Comparison of ENCODE assay signal across 24 mouse cellular contexts in genomic region chr5:50013965-50014364, GRCm38 (mm10).
"Had no signal": no experiment of that assay in that cellular context is flagged by ENCODE, and none has a peak within 500 bp of the region (broad histone marks: within the 10 kb centered on the region; RNA-seq: fewer than 3 reads in every experiment).

No protein-coding gene starts in this region.

- H3K27me3 ChIP-seq: heart, embryonic 13.5 days; heart, embryonic 15.5 days; hindbrain, embryonic 13.5 days; hindbrain, embryonic 15.5 days; limb, embryonic 12.5 days had no signal

- H3K4me2 ChIP-seq: heart, embryonic 11.5 days; heart, embryonic 13.5 days; heart, embryonic 15.5 days; hindbrain, embryonic 13.5 days; hindbrain, embryonic 15.5 days; limb, embryonic 12.5 days had no signal

- DNase-seq: forebrain, postnatal 0 days; gastrocnemius, postnatal 14 days; gastrocnemius, postnatal 36 days; heart, adult 11 months; heart, adult 2 months; heart, postnatal 14 days; heart, postnatal 36 days; kidney, adult 11 months; kidney, adult 2 months; kidney, adult 9 months; kidney, postnatal 10 days; kidney, postnatal 25 days; kidney, postnatal 4 days had no signal

- H3K9ac ChIP-seq: forebrain, postnatal 0 days; heart, embryonic 13.5 days; heart, embryonic 15.5 days; hindbrain, embryonic 13.5 days; hindbrain, embryonic 15.5 days; limb, embryonic 12.5 days had no signal

- H3K27ac ChIP-seq: heart, adult 2 months; heart, embryonic 13.5 days; heart, embryonic 15.5 days; hindbrain, embryonic 13.5 days; hindbrain, embryonic 15.5 days; hindbrain, postnatal 0 days; layer of hippocampus, adult 2 months; left cerebral cortex, adult 2 months; limb, embryonic 10.5 days; limb, embryonic 12.5 days had no signal

- H3K4me1 ChIP-seq: heart, embryonic 13.5 days; heart, embryonic 15.5 days had no signal

- ATAC-seq: forebrain, postnatal 0 days; hindbrain, postnatal 0 days; intestine, embryonic 16.5 days had no signal

- H3K36me3 ChIP-seq: heart, embryonic 15.5 days; hindbrain, embryonic 15.5 days had no signal

- H3K4me3 ChIP-seq: heart, adult 2 months; heart, embryonic 13.5 days; heart, embryonic 15.5 days; hindbrain, embryonic 13.5 days; hindbrain, embryonic 15.5 days; layer of hippocampus, adult 2 months; left cerebral cortex, adult 2 months; limb, embryonic 10.5 days; limb, embryonic 12.5 days had no signal

- H3K9me3 ChIP-seq: heart, embryonic 13.5 days; heart, embryonic 15.5 days; hindbrain, embryonic 13.5 days; hindbrain, embryonic 15.5 days; limb, embryonic 10.5 days; limb, embryonic 12.5 days had no signal
